Mouse (Mus musculus): ENCODE results near the gene Pnmal2.

GRCm38 (mm10) chr7:16978593-16978992 lies 34.1 kb downstream of the Pnmal2 start:
- no peak for TF ChIP-seq ETS1 (IDR thresholded peaks at IDR 0.05; ENCODE audit: low read depth, low read length)
- no peak for TF ChIP-seq POLR2A (IDR thresholded peaks at IDR 0.05; ENCODE audit: control insufficient read depth in 1 of 2, insufficient read depth in 1 of 2, low read depth in 1 of 2, low read length in 2 of 2, poor library complexity in 1 of 2)
- no peak for TF ChIP-seq GATA1 (IDR thresholded peaks at IDR 0.05; ENCODE audit: low read depth, low read length)
- no peak for TF ChIP-seq CTCF (IDR thresholded peaks at IDR 0.05 in 2 of 3, conservative IDR thresholded peaks at IDR 0.05 in 1 of 3; ENCODE audit: control insufficient read depth in 1 of 3, insufficient read depth in 1 of 3, low read depth in 2 of 3, low read length in 3 of 3, poor library complexity in 1 of 3, severe bottlenecking in 1 of 3)
- no peak for TF ChIP-seq NELFE (IDR thresholded peaks at IDR 0.05; ENCODE audit: low read depth, low read length)
- TF ChIP-seq MEF2A (IDR thresholded peaks at IDR 0.05; ENCODE audit: extremely low read depth, insufficient replicate concordance, low read depth, low read length, poor library complexity, severe bottlenecking), result no peak
- no peak for TF ChIP-seq USF1 (IDR thresholded peaks at IDR 0.05; ENCODE audit: low read depth, low read length)
- no peak for TF ChIP-seq EP300 (IDR thresholded peaks at IDR 0.05; ENCODE audit: low read depth in 1 of 2, low read length in 2 of 2)
- no peak for TF ChIP-seq POLR2AphosphoS2 (IDR thresholded peaks at IDR 0.05; ENCODE audit: low read length)
